Mouse (Mus musculus): ENCODE results near the gene Vmn1r61. TPM values are rescaled to one million over a fixed set of nuclear protein-coding genes. Genes with fewer than 3 reads are reported as not detected.

Gene Vmn1r61
- not detected in 2 replicates for polyA plus RNA-seq (2015; fragmentation: Nextera tagmentation; extraction: Ambion mirVana)

DNA sequence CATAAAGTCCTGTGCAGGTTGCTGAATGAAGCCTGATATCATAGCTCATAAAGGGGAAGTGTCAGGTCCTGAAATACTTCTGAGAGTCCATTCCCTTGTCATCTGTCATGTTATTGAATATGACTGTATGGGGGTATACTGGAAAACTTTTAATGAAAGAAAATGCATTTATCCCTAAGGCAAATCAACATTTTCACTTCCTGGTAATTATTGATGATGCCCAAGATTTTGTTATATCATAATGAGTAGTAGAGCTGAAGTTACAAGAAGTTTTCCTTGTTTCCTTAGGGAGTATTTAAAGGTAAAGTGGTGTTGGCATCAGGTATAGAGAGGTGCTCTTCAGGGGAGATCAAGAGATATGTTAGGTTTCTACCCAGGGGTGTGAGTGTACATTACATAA is at the start of gene Vmn1r61:
Gene Vmn1r61 (minus strand): TSS at position 101 of the 400 bp plus-strand sequence.

Other genes starting within 250 kb of the Vmn1r61 start
- not detected in 2 replicates for gene Vmn1r58, start 199.9 kb downstream of the Vmn1r61 start, polyA plus RNA-seq (2015; fragmentation: Nextera tagmentation; extraction: Ambion mirVana)
- not detected in 2 replicates for gene Vmn1r59, start 156.5 kb downstream of the Vmn1r61 start, polyA plus RNA-seq (2015; fragmentation: Nextera tagmentation; extraction: Ambion mirVana)
- not detected in 2 replicates for gene Vmn2r28, start 119.3 kb downstream of the Vmn1r61 start, polyA plus RNA-seq (2015; fragmentation: Nextera tagmentation; extraction: Ambion mirVana)
- not detected in 2 replicates for gene Vmn1r60, start 66.0 kb downstream of the Vmn1r61 start, polyA plus RNA-seq (2015; fragmentation: Nextera tagmentation; extraction: Ambion mirVana)
- not detected in 2 replicates for gene Vmn1r62, start 60.3 kb upstream of the Vmn1r61 start, polyA plus RNA-seq (2015; fragmentation: Nextera tagmentation; extraction: Ambion mirVana)
- gene Vmn1r63, start 192.2 kb upstream of the Vmn1r61 start, polyA plus RNA-seq (2015; fragmentation: Nextera tagmentation; extraction: Ambion mirVana): not detected in 2 replicates

All from spleen, postnatal 0 days (tissue).